Mouse (Mus musculus) heart, embryonic 16.5 days (tissue): ENCODE results near the gene Ncaph. TPM values are rescaled to one million over a fixed set of nuclear protein-coding genes. Genes with fewer than 3 reads are reported as not detected.
"Not testable (repeated sequence)": the region's sequence is repeated elsewhere in the genome, so short reads cannot be mapped to it uniquely, and the experiment has no call there.

Source experiments
- ATAC-seq: fragments of 200-750 bp; cut with Nextera tagmentation; replicated peaks from 2 replicates; pipeline ENCODE4 v1.8.0; 2017; ENCODE audit warnings: moderate number of reproducible peaks; ENCODE audit not compliant: insufficient read depth, low FRiP score; ENCODE audit errors: extremely low read depth
- H3K27ac ChIP-seq: fragments of 300-500 bp; sonication (generic); 2 replicates; pipeline ENCODE4 v1.5.1; 2014; ENCODE audit warnings: mild to moderate bottlenecking, low read length, control low read depth, moderate library complexity
- H3K27me3 ChIP-seq: fragments of 300-500 bp; sonication (generic); 2 replicates; pipeline ENCODE4 v1.6.1; 2014; ENCODE audit warnings: low read length, mixed read lengths; ENCODE audit not compliant: control insufficient read depth, insufficient read depth
- H3K36me3 ChIP-seq: fragments of 300-500 bp; sonication (generic); 2 replicates; pipeline ENCODE4 v1.6.1; 2014; ENCODE audit not compliant: control insufficient read depth, insufficient read depth
- H3K4me1 ChIP-seq: fragments of 300-500 bp; sonication (generic); 2 replicates; pipeline ENCODE4 v1.6.1; 2014; ENCODE audit warnings: low read length, mixed read lengths; ENCODE audit not compliant: control insufficient read depth, insufficient read depth
- H3K4me2 ChIP-seq: fragments of 300-500 bp; sonication (generic); 2 replicates; pipeline ENCODE4 v1.6.1; 2014; ENCODE audit warnings: low read depth, mild to moderate bottlenecking, control low read depth, low read length
- H3K4me3 ChIP-seq: fragments of 300-500 bp; sonication (generic); 2 replicates; pipeline ENCODE4 v1.5.1; 2014; ENCODE audit warnings: mild to moderate bottlenecking, control low read depth, low read length
- H3K9ac ChIP-seq: fragments of 300-500 bp; sonication (generic); 2 replicates; pipeline ENCODE4 v1.6.1; 2014; ENCODE audit warnings: low read length, control low read depth
- H3K9me3 ChIP-seq: fragments of 300-500 bp; sonication (generic); replicated peaks from 2 replicates; pipeline ENCODE4 v1.6.1; 2016; ENCODE audit warnings: low read length; ENCODE audit not compliant: control insufficient read depth
- WGBS: fragments of 180-500 bp; shearing (Covaris S2); extraction: QIAGEN DNeasy Blood & Tissue Kit; methylation state at CpG from one replicate; pipeline ENCODE4 v1.1.7; 2014; 5-methylcytosine and 5-hydroxymethylcytosine counted together
- polyA plus RNA-seq: library from polyadenylated mRNA; unstranded; fragments of >200 nt; fragmentation: Nextera tagmentation; extraction: Ambion mirVana; gene quantifications from 2 replicates; pipeline ENCODE4 v1.2.1, GENCODE M21; 2015

Ncaph gene
- polyA plus RNA-seq, 1 experiment from 2014 or later: 58.2 TPM

DNA sequence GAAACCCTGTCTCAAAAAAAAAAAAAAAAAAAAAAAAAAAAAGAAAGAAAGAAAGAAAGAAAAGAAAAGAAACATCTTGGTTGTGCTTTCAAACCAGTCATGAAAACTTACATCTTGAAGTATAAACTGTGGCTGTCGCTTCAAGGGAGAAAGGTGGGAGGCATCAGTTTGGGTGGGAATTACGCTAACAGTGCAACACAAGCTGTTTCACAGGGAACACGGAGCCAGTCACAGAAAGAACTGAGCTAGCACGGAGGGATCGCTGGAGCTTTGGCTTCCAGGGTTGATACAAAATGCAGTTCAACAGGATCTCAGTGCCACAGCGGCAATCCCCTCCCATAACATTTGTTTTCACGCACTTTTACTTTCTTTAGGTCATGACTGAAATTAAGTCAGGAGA lies 6.3 kb upstream of the Ncaph start:
- Histone ChIP-seq H3K27ac (no peak overlapping the region), H3K4me1 (peaks cover 28% of the 10 kb centered on the region), H3K4me3 (no peak overlapping the region), H3K27me3 (no peaks in the 10 kb centered on the region), H3K9ac (no peak overlapping the region), H3K4me2 (no peak overlapping the region), H3K9me3 (peaks cover 3% of the 10 kb centered on the region), H3K36me3 (peaks cover 8% of the 10 kb centered on the region)
- no peak for ATAC-seq
- 92% methylated on average over 7 of the region's 7 CpGs for WGBS

DNA sequence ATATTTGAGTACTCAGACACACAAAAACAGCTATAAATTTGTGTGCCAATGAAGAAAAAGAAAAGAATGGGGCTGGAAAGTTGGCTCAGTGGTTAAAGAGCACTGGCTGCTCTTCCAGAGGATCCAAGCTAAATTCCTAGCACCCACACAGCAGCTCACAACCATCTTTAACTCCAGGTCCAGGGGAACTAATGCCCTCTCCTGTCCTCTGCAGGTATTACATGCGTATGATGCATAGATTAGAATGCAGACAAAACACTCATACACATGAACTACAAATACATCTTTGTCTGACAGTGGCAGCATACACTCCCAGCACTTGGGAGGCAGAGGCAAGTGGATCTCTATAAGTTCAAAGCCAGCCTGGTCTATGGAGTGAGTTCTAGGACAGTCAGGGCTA lies 5.9 kb upstream of the Ncaph start:
- H3K4me2 ChIP-seq: no peak overlapping the region
- no peaks in the 10 kb centered on the region for H3K27me3 ChIP-seq
- H3K36me3 ChIP-seq: peaks cover 8% of the 10 kb centered on the region
- no peak overlapping the region for H3K27ac ChIP-seq
- peaks cover 28% of the 10 kb centered on the region for H3K4me1 ChIP-seq
- no peak for ATAC-seq
- 97% methylated on average over 1 of the region's 1 CpGs for WGBS
- no peak overlapping the region for H3K4me3 ChIP-seq
- H3K9me3 ChIP-seq: peaks cover 3% of the 10 kb centered on the region
- no peak overlapping the region for H3K9ac ChIP-seq

DNA sequence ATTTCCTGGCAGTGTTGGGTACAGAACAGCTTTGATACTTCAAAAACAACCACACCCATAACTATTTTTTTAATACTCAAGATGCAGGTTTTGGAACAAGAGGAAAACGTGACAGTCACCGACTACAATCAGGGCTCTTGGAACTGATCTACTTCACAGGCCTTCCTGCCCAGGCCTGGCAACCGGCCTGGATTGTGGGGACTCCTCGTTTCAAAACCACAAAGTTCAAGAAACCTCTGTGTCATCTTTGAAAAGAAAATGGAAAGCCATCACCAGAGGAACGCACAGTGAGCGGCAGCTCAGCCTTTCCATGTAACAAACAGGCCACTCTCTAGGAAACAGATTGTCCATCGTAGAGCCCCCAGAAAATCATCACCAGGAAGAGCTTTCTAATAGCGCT lies 5.3 kb upstream of the Ncaph start:
- Histone ChIP-seq H3K36me3 (peaks cover 8% of the 10 kb centered on the region), H3K4me3 (no peak overlapping the region), H3K27ac (no peak overlapping the region), H3K9me3 (peaks cover 3% of the 10 kb centered on the region), H3K27me3 (no peaks in the 10 kb centered on the region), H3K4me1 (peaks cover 28% of the 10 kb centered on the region), H3K4me2 (no peak overlapping the region), H3K9ac (no peak overlapping the region)
- 85% methylated on average over 8 of the region's 8 CpGs for WGBS
- no peak for ATAC-seq

DNA sequence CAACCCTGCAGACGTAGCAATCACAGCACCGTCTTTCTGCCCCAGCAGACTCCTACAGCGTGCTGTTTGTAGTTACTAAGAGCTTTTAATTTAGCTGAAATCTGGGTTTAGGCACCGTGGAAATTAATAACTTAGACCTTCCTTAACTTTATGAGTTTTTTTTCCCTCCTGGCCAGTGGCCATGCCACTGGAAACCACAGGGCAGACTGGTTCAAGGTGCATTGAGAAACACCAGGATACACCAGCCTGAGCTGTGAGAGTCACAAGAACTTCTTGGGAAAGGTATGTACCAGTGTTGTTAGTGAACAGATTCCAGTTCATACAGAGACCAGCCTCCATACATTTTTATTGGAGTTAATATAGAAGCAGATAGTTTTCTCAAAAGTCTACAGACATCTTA lies 4.7 kb upstream of the Ncaph start:
- no peak overlapping the region for H3K27ac ChIP-seq
- H3K36me3 ChIP-seq: peaks cover 8% of the 10 kb centered on the region
- peaks cover 28% of the 10 kb centered on the region for H3K4me1 ChIP-seq
- H3K27me3 ChIP-seq: no peaks in the 10 kb centered on the region
- no peak overlapping the region for H3K4me3 ChIP-seq
- 77% methylated on average over 4 of the region's 4 CpGs for WGBS
- ATAC-seq: no peak
- no peak overlapping the region for H3K4me2 ChIP-seq
- H3K9ac ChIP-seq: no peak overlapping the region
- peaks cover 3% of the 10 kb centered on the region for H3K9me3 ChIP-seq

DNA sequence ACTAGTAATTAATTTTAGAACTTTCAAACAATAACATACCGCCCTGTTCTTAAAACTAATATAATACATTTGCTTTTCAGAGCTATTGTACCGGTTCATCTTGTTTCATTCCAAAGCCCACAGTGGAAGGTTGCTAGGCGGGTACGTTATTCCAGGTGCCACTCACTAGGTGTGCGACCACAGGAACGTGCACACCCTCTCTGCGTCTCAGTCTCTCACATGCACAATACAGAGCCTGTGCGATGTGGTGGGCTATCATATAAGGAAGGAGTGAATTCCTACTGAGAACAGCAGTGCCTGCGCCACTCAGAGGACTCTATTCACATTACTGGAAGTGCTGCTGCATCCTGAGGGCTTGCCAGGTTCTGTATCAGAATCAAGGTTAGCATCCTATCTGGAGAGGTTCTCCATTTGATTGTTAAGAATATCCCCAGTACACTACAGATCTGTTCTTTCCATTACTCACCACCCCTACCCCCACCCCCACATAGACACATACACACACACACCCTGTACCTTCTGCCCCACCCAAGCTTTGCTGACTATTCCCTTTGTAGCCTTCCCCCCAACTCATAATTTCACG lies 4.2 kb upstream of the Ncaph start:
- Histone ChIP-seq H3K9ac (no peak overlapping the region), H3K27me3 (no peaks in the 10 kb centered on the region), H3K27ac (no peak overlapping the region), H3K4me2 (no peak overlapping the region), H3K36me3 (peaks cover 8% of the 10 kb centered on the region), H3K4me1 (peaks cover 32% of the 10 kb centered on the region), H3K4me3 (no peak overlapping the region), H3K9me3 (peaks cover 3% of the 10 kb centered on the region)
- WGBS: 79% methylated on average over 10 of the region's 10 CpGs
- no peak for ATAC-seq

DNA sequence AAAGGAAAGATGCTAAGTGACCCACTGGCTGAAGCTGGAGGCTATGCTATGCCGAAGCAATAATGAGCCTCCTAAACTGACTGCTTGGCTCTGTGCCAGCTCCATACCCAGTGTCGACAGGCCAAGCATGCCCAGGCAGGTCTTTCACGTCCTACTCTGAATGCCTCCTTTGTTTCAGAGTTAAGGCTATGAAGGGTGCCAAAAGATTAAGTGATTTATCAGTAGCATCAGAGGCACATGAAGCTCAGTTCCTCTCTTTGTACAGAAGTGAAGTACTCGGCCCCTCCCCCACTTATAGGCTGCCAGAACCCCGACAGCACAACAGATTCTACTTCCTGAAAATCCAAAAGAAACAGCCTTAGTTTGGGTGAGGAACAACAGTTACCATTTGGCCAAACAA lies 3.2 kb upstream of the Ncaph start:
- Histone ChIP-seq H3K27ac (peak overlapping the region; percentile 64), H3K36me3 (peaks cover 8% of the 10 kb centered on the region), H3K9me3 (peaks cover 3% of the 10 kb centered on the region), H3K9ac (0 out of 2 replicates have a peak overlapping the region, but pooled peaks have one; percentile 21), H3K4me2 (peak overlapping the region; percentile 46), H3K27me3 (no peaks in the 10 kb centered on the region), H3K4me1 (peaks cover 33% of the 10 kb centered on the region), H3K4me3 (no peak overlapping the region)
- ATAC-seq: peak; percentile 42
- 2% methylated on average over 5 of the region's 5 CpGs for WGBS

DNA sequence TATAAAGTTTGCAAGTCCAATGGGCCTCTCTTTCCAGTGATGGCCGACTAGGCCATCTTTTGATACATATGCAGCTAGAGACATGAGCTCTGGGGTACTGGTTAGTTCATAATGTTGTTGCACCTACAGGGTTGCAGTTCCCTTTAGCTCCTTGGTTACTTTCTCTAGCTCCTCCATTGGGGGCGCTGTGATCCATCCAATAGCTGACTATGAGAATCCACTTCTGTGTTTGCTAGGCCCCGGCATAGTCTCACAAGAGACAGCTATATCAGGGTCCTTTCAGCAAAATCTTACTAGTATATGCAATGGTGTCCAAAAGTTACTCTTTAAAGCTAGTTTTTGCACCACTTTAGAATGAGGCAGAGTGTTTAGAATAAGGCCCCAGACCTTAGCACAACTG lies 1.5 kb upstream of the Ncaph start:
- H3K36me3 ChIP-seq, H3K27ac ChIP-seq, H3K9ac ChIP-seq, H3K27me3 ChIP-seq, ATAC-seq, H3K4me2 ChIP-seq, H3K9me3 ChIP-seq, H3K4me3 ChIP-seq: not testable (repeated sequence)
- H3K4me1 ChIP-seq: peaks cover 41% of the 10 kb centered on the region
- WGBS: 36% methylated on average over 2 of the region's 3 CpGs

DNA sequence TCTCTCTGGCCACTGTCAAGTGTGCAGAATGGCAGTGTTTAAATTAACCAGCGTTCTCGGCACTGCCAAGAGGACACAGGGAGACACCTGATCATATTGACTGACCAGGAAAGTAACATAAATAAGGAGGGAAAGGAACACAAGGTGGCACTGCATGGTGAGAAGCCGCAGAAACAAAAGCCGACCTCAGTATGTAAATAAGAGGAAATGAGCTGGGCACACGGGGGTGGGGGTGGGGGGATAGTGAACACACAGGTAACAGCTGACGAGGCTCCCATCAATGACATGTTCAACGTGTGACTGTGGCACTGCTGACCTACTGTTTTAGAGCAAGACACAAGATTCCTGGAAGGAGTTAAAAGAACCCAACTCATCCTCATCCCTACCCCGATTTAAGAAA lies 2.4 kb downstream of the Ncaph start:
- Histone ChIP-seq H3K4me3 (no peak overlapping the region), H3K4me2 (no peak overlapping the region), H3K9me3 (no peaks in the 10 kb centered on the region), H3K4me1 (peaks cover 28% of the 10 kb centered on the region), H3K9ac (no peak overlapping the region; the same call in 1 of the 2 replicates), H3K36me3 (0 out of 2 replicates have a peak, but pooled peaks cover 3% of the 10 kb centered on the region), H3K27ac (no peak overlapping the region), H3K27me3 (no peaks in the 10 kb centered on the region)
- no peak for ATAC-seq
- 64% methylated on average over 8 of the region's 8 CpGs for WGBS

DNA sequence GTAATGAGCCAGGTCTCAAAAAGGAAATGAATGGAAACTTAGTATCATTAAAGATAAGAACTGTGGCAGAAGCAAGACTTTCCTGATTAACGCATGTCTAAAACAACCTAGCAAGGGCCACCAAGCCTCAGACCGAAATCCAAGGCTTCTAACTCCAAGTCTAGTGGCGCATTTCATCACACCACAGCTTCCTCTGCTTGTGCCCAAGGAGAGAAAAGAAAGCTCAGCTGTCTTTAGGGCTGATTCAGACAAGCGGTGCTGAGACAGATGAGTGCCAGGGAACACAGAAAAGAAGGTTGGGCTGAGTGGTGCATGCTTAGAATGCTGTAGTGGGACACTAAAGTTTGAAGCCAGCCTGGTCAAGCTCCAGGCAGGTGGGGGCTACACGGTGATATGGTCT lies 4.8 kb downstream of the Ncaph start:
- 64% methylated on average over 5 of the region's 5 CpGs for WGBS
- Histone ChIP-seq H3K4me2 (no peak overlapping the region), H3K4me1 (peaks cover 27% of the 10 kb centered on the region), H3K36me3 (peaks cover 24% of the 10 kb centered on the region), H3K9ac (no peak overlapping the region), H3K9me3 (no peaks in the 10 kb centered on the region), H3K4me3 (no peak overlapping the region), H3K27me3 (no peaks in the 10 kb centered on the region), H3K27ac (no peak overlapping the region)
- no peak for ATAC-seq
